Comparison of ENCODE assay signal across 8 mouse cellular contexts in genomic region chr4:132308437-132309139, GRCm38 (mm10). TPM values are rescaled to one million over a fixed set of nuclear protein-coding genes. Genes with fewer than 3 reads are reported as not detected.
DNase-seq lines count a peak whose midpoint lies in the region; ATAC-seq and TF ChIP-seq lines count a peak whose summit lies in the region.

No protein-coding gene starts in this region.

- no peaks in the 10 kb centered on the region for H3K27me3 ChIP-seq in hindbrain, postnatal 0 days (ENCODE audit: insufficient read depth, low read length)

- peak overlapping the region; percentile 95 for H3K27ac ChIP-seq in hindbrain, postnatal 0 days
- peak overlapping the region; percentile 93 for H3K27ac ChIP-seq in left cerebral cortex, adult 2 months

- peak overlapping the region; percentile 78 for H3K4me2 ChIP-seq in hindbrain, postnatal 0 days (ENCODE audit: low read depth, low read length)

- no peaks in the 10 kb centered on the region for H3K9me3 ChIP-seq in hindbrain, postnatal 0 days (ENCODE audit: low read length)

- intact Hi-C loops in left cerebral cortex, adult 2 months (cut with DNase I): loop anchor here (2.0 kb wide), 3 partner anchors 20 to 44 kb away; partner anchors contain the start of genes Rcc1, Taf12 and Trnau1ap

- peak overlapping the region; percentile 92 for H3K9ac ChIP-seq in hindbrain, postnatal 0 days (replicated peaks; ENCODE audit: low read length)

- WGBS in hindbrain, postnatal 0 days: under 1% methylated on average over 41 of the region's 41 CpGs

- H3K36me3 ChIP-seq in hindbrain, postnatal 0 days (ENCODE audit: insufficient read depth, low read length): peaks cover 15% of the 10 kb centered on the region

- peak; percentile 89 for DNase-seq in T-cell, adult 2 months (ENCODE audit: low spot score)
- peak; percentile 69 to 83 for DNase-seq in cerebellum, postnatal 4 days (ENCODE audit: low spot score in 2 of 2)
- peak; percentile 93 for DNase-seq in gastrocnemius, adult 18-20 months (ENCODE audit: low spot score)
- DNase-seq in hindbrain, postnatal 0 days (ENCODE audit: low spot score): peak; percentile 96
- DNase-seq in left cerebral cortex, adult 2 months (ENCODE audit: extremely low spot score in 1 of 2, low spot score in 2 of 2): peak; percentile 90
- peak; percentile 93 for DNase-seq in right cerebral cortex, adult 2 months (ENCODE audit: low spot score in 2 of 2)
- DNase-seq in urinary bladder, postnatal 14 days (ENCODE audit: low spot score): peak; percentile 91

- 0 out of 2 replicates have a peak, but pooled peaks cover 4% of the 10 kb centered on the region for H3K4me1 ChIP-seq in hindbrain, postnatal 0 days (ENCODE audit: insufficient read depth, low read length)

- peak; percentile 93 for ATAC-seq in hindbrain, postnatal 0 days
- ATAC-seq in megakaryocyte, adult 5-6 weeks (ENCODE audit: poor library complexity, severe bottlenecking): peak; percentile 92

- peak overlapping the region; percentile 74 for H3K4me3 ChIP-seq in hindbrain, postnatal 0 days (ENCODE audit: low read length)
- peak overlapping the region; percentile 82 for H3K4me3 ChIP-seq in left cerebral cortex, adult 2 months

- TF ChIP-seq CTCF in hindbrain, postnatal 0 days (IDR thresholded peaks at IDR 0.05; ENCODE audit: low read depth): peak; percentile 32; the same call in 1 of the 2 replicates
- TF ChIP-seq CTCF in left cerebral cortex, adult 2 months (IDR thresholded peaks at IDR 0.05): no peak

RNA-seq across cellular contexts. Expression of gene Rab42, which starts 5.4 kb away (rescaled TPM):
- under 1 TPM in 1 of 2 experiments, not detected in 1; 0.31 TPM for total RNA-seq in gastrocnemius, adult 18-20 months (2021)
- total RNA-seq in hindbrain, postnatal 0 days (2014; rRNA removed): 4.9 and 5.4 TPM in 2 replicates
- 5.1 and 5.9 TPM in 2 replicates for polyA plus RNA-seq in hindbrain, postnatal 0 days (2015; fragmentation: Nextera tagmentation; extraction: Ambion mirVana)
- 1 to 10 TPM; 1.6 to 2.6 TPM for total RNA-seq in left cerebral cortex, adult 2 months (2021)
- total RNA-seq in megakaryocyte, adult 5-6 weeks (2015): not detected in 2 replicates
- not detected in 2 replicates for total RNA-seq in megakaryocyte, adult 5-6 weeks (2017)

RNA-seq across cellular contexts. Expression of gene Trnau1ap, which starts 20.8 kb away (rescaled TPM):
- 10 to 100 TPM in 1 of 2 experiments, 1 to 10 TPM in 1; 9.9 to 11.4 TPM for total RNA-seq in gastrocnemius, adult 18-20 months (2021)
- total RNA-seq in hindbrain, postnatal 0 days (2014; rRNA removed): 53.2 and 79.3 TPM in 2 replicates
- 56.6 and 62.6 TPM in 2 replicates for polyA plus RNA-seq in hindbrain, postnatal 0 days (2015; fragmentation: Nextera tagmentation; extraction: Ambion mirVana)
- total RNA-seq in left cerebral cortex, adult 2 months (2021): 10 to 100 TPM; 22.4 to 24.9 TPM
- total RNA-seq in megakaryocyte, adult 5-6 weeks (2015): 25.3 and 32.6 TPM in 2 replicates
- total RNA-seq in megakaryocyte, adult 5-6 weeks (2017): 22.6 and 25.7 TPM in 2 replicates

RNA-seq across cellular contexts. Expression of gene Taf12, which starts 34.4 kb away (rescaled TPM):
- total RNA-seq in gastrocnemius, adult 18-20 months (2021): 10 to 100 TPM; 34.4 to 37.3 TPM
- 7.3 and 7.6 TPM in 2 replicates for total RNA-seq in hindbrain, postnatal 0 days (2014; rRNA removed)
- 30.0 and 30.5 TPM in 2 replicates for polyA plus RNA-seq in hindbrain, postnatal 0 days (2015; fragmentation: Nextera tagmentation; extraction: Ambion mirVana)
- total RNA-seq in left cerebral cortex, adult 2 months (2021): 10 to 100 TPM; 22.1 to 24.4 TPM
- total RNA-seq in megakaryocyte, adult 5-6 weeks (2015): 40.8 and 41.2 TPM in 2 replicates
- 49.0 and 74.5 TPM in 2 replicates for total RNA-seq in megakaryocyte, adult 5-6 weeks (2017)

RNA-seq across cellular contexts. Expression of gene Rcc1, which starts 44.8 kb away (rescaled TPM):
- total RNA-seq in gastrocnemius, adult 18-20 months (2021): 1 to 10 TPM; 5.6 to 7.7 TPM
- 20.7 and 24.4 TPM in 2 replicates for total RNA-seq in hindbrain, postnatal 0 days (2014; rRNA removed)
- polyA plus RNA-seq in hindbrain, postnatal 0 days (2015; fragmentation: Nextera tagmentation; extraction: Ambion mirVana): 28.8 and 29.7 TPM in 2 replicates
- 10 to 100 TPM; 13.0 to 14.3 TPM for total RNA-seq in left cerebral cortex, adult 2 months (2021)
- total RNA-seq in megakaryocyte, adult 5-6 weeks (2015): 14.0 TPM in 2 replicates
- 20.4 and 21.0 TPM in 2 replicates for total RNA-seq in megakaryocyte, adult 5-6 weeks (2017)

RNA-seq across cellular contexts. Expression of gene Gmeb1, which starts 47.2 kb away (rescaled TPM):
- total RNA-seq in gastrocnemius, adult 18-20 months (2021): 1 to 10 TPM; 6.7 to 8.0 TPM
- total RNA-seq in hindbrain, postnatal 0 days (2014; rRNA removed): 19.1 and 20.1 TPM in 2 replicates
- 29.9 and 30.2 TPM in 2 replicates for polyA plus RNA-seq in hindbrain, postnatal 0 days (2015; fragmentation: Nextera tagmentation; extraction: Ambion mirVana)
- 10 to 100 TPM; 22.1 to 26.1 TPM for total RNA-seq in left cerebral cortex, adult 2 months (2021)
- 17.9 and 21.6 TPM in 2 replicates for total RNA-seq in megakaryocyte, adult 5-6 weeks (2015)
- 29.0 and 29.5 TPM in 2 replicates for total RNA-seq in megakaryocyte, adult 5-6 weeks (2017)

Comparison
In these comparisons a context has a peak if more than half of its experiments do, and no peak if none do; other contexts are left out.
1. Peak in every context shown above with its lines: DNase-seq, ATAC-seq, H3K4me3 ChIP-seq and H3K27ac ChIP-seq.